Mouse (Mus musculus): ENCODE measurements around the gene Aldh1a3.

Aldh1a3 gene

GRCm38 (mm10) chr7:66427437-66428161 is at the start of gene Aldh1a3:
Gene Aldh1a3, minus strand, starts transcription at chr7:66427517.
- DNase-seq = peak; percentile 53 to 73

GRCm38 (mm10) chr7:66476289-66476688 is 49.0 kb upstream of the Aldh1a3 start:
- no peak for DNase-seq

- no peak for DNase-seq
These were observed 44.4 kb upstream of the Aldh1a3 start for GRCm38 (mm10) chr7:66471641-66472216.

DNA sequence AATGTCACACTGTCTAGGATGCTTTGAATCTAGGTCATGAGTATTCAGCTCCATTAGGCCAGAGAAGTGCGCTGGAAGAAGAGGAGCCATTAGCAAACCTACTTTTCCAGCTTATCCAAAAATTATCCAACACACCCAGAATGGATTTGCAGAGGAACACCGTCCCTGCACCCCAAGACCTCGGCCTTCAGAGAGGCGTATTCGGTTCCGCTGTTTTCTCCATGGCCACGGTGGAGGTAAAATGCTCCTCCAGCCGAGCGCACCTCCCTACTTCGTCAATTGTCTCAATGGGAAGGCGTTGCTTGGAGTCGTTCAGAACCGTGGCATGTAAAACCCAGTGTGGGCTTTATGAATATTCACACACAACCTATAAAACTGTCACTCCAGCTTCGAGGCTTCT is 39.3 kb upstream of the Aldh1a3 start:
- no peak for DNase-seq

DNA sequence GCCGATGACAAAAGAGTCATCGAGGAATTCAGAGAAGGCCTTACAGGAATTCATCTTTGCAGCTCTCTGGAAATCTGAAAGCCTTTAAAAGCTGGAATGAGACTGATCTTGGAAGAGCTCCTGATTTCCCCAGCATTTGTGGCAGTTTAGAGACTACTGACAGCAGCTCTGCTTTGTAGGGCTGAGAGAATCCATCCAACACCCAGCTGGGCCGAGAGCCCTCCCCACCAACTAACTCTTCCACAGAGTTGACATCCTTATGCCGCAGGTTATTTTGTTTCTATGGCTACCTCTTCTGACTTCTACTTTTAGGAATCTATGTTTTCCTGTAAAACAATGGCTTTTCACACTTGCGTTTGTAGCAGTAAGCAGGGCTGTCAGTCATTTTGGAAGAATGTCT is 37.9 kb upstream of the Aldh1a3 start:
- no peak for DNase-seq

DNA sequence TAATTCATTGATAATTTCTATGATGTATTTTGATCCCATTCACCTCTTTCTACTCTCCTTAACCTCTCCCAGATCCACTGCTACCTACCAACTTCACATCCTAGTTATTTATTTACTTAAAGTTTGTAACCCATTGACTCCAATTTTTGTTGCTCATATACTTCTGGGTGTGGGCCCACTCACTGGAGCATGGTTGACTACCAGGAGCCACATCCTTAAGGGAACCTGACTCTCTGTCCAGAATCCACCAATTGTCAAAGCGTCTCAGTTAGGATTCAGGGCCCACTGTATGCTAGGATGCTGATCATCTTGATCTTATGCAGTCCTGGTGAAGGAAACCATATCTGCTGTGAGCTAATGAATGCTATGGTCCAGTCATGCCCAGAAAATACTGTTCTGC is 35.8 kb upstream of the Aldh1a3 start:
- DNase-seq = no peak

GRCm38 (mm10) chr7:66451622-66452295 is 24.4 kb upstream of the Aldh1a3 start:
- DNase-seq = no peak

DNA sequence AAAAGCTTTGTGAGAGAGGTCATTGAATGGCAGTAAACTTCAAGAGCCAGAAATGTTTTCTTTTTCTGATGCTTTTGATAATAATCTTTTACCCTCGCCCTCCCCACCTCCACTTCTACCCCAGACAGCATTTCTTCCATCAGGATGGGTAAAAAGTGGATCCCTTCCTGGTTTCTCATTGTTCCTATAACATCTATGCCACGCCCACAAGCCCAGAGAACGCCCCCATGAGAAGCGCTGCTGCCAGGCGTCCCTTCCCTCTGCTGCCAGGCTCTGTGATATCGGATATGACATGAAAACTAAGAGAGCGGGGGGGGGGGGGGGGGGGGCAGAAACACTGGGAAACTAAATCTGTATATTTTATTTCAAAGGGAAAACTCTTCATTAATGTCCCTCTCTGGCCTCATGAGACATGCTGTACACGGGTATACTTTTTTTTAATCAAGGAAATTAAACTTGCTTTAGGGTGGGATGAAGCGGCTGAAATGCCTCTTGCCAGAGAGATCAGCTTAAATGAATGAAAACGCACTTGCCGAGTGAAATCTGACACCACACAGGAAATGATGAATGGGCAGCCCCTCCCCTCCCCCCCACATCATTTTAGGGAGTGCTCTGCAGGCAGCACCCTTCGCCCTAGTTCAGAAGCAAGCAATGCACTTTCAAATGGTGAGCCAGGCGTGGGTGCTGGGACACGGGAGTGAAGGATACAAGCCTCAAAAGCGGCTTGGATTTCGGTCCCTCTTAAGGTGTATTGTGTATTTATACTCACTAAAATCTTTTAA is 22.8 kb upstream of the Aldh1a3 start:
- peak; percentile 48 to 49 for DNase-seq

GRCm38 (mm10) chr7:66448786-66449540 is 21.6 kb upstream of the Aldh1a3 start:
- no peak for DNase-seq

DNA sequence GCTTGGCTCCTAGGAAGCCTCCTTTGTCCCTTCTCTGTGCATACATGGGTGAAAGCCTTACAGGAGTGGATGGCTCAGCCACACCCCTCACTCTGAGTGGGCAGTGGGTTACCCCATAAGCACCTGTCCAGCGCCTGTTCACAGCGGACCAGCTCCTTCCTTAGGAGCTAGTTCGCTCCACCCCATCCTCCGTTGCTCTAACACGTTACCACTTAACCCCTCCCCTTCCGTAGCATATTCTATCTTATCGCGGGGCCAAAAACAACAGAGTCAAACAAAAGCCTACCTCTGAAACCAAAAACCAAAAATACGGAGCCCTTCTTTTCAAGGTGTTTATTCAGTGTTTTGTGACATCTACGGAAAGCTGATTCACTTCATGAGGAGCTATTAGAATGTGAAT is 21.0 kb upstream of the Aldh1a3 start:
- no peak for DNase-seq

- no peak for DNase-seq
These were observed 19.5 kb upstream of the Aldh1a3 start for GRCm38 (mm10) chr7:66446860-66447259.

DNA sequence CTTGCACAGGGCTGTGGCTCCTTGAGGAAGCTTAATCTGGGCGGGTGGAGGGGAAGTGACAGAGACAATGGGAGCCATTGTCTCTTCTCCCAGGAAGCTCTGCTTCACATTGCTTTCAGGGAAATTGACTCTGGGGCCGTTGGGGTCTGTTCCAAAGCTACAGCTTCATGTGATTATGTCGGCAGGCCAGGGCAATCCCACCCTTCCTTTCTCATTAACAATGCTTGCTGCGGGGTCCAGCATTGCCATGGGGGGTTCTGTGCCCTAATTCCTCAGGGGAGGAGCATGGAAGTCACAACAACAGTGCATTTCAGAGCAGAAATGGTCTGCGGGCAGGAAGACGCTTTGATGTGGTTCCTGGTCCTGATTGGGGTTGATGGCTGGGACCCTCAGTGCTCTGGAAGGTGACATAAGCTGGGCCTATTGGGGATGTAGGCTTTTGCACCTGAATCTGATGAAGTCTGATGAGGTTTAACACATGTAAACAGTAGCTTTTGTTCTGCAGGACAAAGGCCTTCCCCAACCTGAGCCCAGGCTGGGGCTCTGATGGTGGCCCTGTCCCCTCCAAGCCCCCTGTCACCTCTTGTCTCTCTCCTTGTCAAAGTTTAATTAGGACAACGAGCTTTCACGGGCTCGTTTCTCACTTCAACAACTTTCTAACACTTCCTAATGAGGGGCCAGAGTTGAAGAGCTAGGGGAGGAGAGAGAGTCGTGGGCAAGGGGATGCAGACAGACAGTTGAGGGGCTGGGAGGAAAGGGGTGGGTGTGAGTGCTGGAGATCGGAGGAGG is 18.0 kb upstream of the Aldh1a3 start:
- no peak for DNase-seq

DNA sequence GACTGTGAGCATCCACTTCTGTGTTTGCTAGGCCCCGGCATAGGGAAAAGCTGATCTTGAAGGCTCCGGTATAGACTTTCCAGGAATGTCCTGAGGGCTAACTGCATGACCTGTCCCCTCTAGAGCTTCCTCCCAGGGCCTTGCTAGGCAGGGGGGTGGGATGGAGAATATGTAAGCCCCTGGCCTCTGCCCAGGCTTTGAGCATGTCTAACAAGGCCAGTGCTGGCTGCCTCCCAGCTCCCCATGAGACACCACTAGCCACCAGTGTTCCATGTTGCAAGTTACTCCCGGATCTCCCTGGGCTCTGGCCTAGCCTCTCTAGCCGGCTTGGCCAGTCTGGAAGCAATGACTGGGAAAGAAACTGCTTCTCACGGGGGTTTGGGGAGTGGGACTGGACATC is 17.4 kb upstream of the Aldh1a3 start:
- DNase-seq = no peak

DNA sequence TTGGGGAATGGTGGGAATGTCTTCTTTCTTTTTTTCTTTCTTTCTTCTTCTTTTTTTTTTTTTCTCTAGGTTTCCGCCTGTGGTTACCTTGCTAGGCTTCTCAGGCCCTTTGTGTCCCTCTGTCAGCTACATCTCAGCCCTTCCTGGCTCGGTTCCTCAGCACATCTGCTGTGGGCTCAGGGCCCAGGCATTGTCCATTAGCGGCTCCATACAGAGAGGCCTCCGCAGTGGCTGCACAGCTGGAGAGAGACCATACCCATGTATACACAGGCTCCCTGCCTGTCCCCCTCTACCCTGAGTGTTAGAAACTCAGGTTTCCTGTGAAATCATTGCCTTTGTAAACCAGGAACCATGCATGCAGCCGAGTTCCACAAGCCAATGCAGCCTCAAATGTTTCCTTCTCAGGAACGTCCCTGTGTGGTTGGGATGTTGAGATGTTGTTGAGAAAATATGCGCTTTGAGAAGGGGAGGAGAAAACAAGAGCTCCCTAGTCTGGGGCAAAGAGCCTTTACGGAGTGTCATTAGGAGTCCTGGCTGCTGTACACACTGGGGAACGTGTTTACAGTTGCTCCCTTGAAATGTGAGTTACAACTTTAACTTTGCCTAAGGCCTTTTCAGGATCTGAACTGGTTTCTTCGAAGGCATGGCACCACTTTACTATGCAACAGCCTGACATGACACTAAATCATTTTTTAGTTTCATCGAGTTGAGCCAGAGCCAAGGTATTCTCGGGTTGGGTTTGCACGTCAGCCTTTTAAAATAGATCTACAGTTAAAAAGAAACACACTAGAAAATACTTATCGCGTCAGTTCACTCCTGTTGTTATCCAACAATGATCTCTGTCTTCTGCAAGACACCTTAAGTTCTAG is 15.4 kb upstream of the Aldh1a3 start:
- DNase-seq = peak; percentile 45 to 80

GRCm38 (mm10) chr7:66438787-66439669 is 11.7 kb upstream of the Aldh1a3 start:
- no peak for DNase-seq

- peak; percentile 57 to 74 for DNase-seq
These were observed 7.2 kb upstream of the Aldh1a3 start for GRCm38 (mm10) chr7:66434453-66434935.

DNA sequence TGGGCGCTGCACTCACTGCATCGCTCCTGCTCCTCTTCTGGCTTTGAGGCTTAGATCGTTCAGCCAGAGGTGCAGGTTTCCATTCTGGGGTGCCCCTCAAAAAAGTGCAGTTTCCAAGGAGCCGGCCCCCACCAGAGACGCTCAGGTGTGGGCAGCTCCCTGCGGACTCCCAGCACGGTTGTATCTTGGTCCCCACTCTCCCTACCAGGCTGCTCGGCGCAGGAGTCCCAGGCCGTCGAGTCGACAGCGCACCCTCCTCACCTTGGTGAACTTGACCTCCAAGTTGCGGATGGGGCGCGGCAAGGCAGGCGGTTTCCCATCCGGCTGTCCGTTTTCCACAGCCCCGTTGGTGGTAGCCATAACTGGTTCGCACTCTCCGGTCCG is 272 bp downstream of the Aldh1a3 start:
- DNase-seq = no peak

GRCm38 (mm10) chr7:66421903-66422302 is 5.4 kb downstream of the Aldh1a3 start:
- DNase-seq = no peak

DNA sequence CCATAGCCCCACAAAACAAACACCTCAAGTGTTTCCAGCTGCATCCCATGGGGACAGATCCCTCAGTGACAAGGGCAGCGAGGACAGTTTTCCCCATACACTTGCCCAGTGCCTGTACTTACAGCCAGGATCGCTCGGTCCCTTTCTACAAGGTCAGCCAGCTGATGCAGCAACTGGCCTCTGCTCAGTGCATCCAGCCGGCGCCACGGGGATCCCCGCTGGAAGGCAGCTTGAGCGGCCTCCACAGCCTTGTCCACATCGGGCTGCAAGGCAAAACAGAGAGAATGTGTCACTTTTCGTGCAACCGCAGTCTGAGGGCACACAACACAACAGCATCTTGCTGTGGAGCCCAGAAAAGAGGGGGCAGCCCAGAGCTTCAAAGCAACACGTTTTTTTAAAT is 8.3 kb downstream of the Aldh1a3 start:
- no peak for DNase-seq

GRCm38 (mm10) chr7:66416829-66417228 is 10.5 kb downstream of the Aldh1a3 start:
- DNase-seq = no peak
